Mouse (Mus musculus): ENCODE data around the gene Rab8b. TPM values are rescaled to one million over a fixed set of nuclear protein-coding genes. Genes with fewer than 3 reads are reported as not detected.
A peak's percentile ranks its signal among the peaks of the same experiment; 100 is the strongest.

The Rab8b gene
- total and polyA plus RNA-seq, 2 experiments from 2014 or later, result 25.9 to 27.1 TPM

GRCm38 (mm10) chr9:66855865-66856264 is 63.6 kb downstream of the Rab8b start:
- Histone ChIP-seq H3K9ac (replicated peaks; ENCODE audit: low read length) (no peak overlapping the region), H3K9me3 (ENCODE audit: low read length) (no peaks in the 10 kb centered on the region), H3K4me3 (ENCODE audit: low read length) (no peak overlapping the region), H3K4me1 (ENCODE audit: insufficient read depth, low read length) (peaks cover under 1% of the 10 kb centered on the region; the same call in 1 of the 2 replicates), H3K27ac (no peak overlapping the region; the same call in 1 of the 2 replicates), H3K36me3 (ENCODE audit: insufficient read depth, low read length) (0 out of 2 replicates have a peak, but pooled peaks cover 9% of the 10 kb centered on the region), H3K4me2 (ENCODE audit: low read depth, low read length) (no peak overlapping the region), H3K27me3 (ENCODE audit: insufficient read depth, low read length) (no peaks in the 10 kb centered on the region)
- no peak for TF ChIP-seq CTCF (IDR thresholded peaks at IDR 0.05; ENCODE audit: low read depth)
- WGBS, result 73% methylated on average over 7 of the region's 7 CpGs
- DNase-seq (ENCODE audit: low spot score), result no peak
- ATAC-seq, result no peak

- TF ChIP-seq CTCF (IDR thresholded peaks at IDR 0.05; ENCODE audit: low read depth), result no peak
- H3K36me3 ChIP-seq (ENCODE audit: insufficient read depth, low read length), result peaks cover 11% of the 10 kb centered on the region
- no peaks in the 10 kb centered on the region for H3K9me3 ChIP-seq (ENCODE audit: low read length)
- no peak overlapping the region for H3K27ac ChIP-seq
- no peaks in the 10 kb centered on the region for H3K27me3 ChIP-seq (ENCODE audit: insufficient read depth, low read length)
- no peak for DNase-seq (ENCODE audit: low spot score)
- no peak overlapping the region for H3K4me3 ChIP-seq (ENCODE audit: low read length)
- H3K4me2 ChIP-seq (ENCODE audit: low read depth, low read length), result no peak overlapping the region
- H3K4me1 ChIP-seq (ENCODE audit: insufficient read depth, low read length), result no peaks in the 10 kb centered on the region
- WGBS, result 29% methylated on average over 6 of the region's 6 CpGs
- H3K9ac ChIP-seq (replicated peaks; ENCODE audit: low read length), result no peak overlapping the region
- no peak for ATAC-seq
Measured at GRCm38 (mm10) chr9:66852592-66852991, 66.9 kb downstream of the Rab8b start.

GRCm38 (mm10) chr9:66850966-66851365 is 68.5 kb downstream of the Rab8b start:
- no peak overlapping the region for H3K9ac ChIP-seq (replicated peaks; ENCODE audit: low read length)
- ATAC-seq, result no peak
- H3K36me3 ChIP-seq (ENCODE audit: insufficient read depth, low read length), result peaks cover 21% of the 10 kb centered on the region
- no peaks in the 10 kb centered on the region for H3K9me3 ChIP-seq (ENCODE audit: low read length)
- no peak for TF ChIP-seq CTCF (IDR thresholded peaks at IDR 0.05; ENCODE audit: low read depth)
- WGBS, result 71% methylated on average over 5 of the region's 5 CpGs
- no peak overlapping the region for H3K4me2 ChIP-seq (ENCODE audit: low read depth, low read length)
- no peaks in the 10 kb centered on the region for H3K4me1 ChIP-seq (ENCODE audit: insufficient read depth, low read length)
- no peak for DNase-seq (ENCODE audit: low spot score)
- no peak overlapping the region for H3K4me3 ChIP-seq (ENCODE audit: low read length)
- H3K27ac ChIP-seq, result no peak overlapping the region
- no peaks in the 10 kb centered on the region for H3K27me3 ChIP-seq (ENCODE audit: insufficient read depth, low read length)

DNA sequence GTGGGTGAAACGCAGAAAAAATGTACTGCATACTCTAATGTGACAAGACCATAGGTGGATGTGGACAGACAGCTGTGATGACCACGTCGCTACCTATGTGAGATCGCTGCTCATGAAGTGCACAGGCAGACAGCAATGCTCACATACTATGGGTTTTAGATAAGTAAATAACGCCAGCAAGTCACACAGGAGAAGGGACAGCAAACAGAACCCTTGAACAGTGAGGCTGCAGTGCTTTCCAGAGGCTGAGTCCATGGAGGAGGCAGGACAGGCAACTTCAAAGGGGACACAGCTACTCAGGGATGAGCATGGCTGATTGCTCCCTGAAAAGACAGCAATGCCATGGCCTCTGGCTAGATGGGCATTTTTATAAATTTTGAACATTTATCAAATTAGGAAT is 72.7 kb downstream of the Rab8b start:
- no peak overlapping the region for H3K27ac ChIP-seq
- no peaks in the 10 kb centered on the region for H3K27me3 ChIP-seq (ENCODE audit: insufficient read depth, low read length)
- ATAC-seq, result no peak
- 92% methylated on average over 5 of the region's 5 CpGs for WGBS
- no peak overlapping the region for H3K4me3 ChIP-seq (ENCODE audit: low read length)
- H3K4me1 ChIP-seq (ENCODE audit: insufficient read depth, low read length), result no peaks in the 10 kb centered on the region
- no peak for DNase-seq (ENCODE audit: low spot score)
- no peak overlapping the region for H3K9ac ChIP-seq (replicated peaks; ENCODE audit: low read length)
- H3K36me3 ChIP-seq (ENCODE audit: insufficient read depth, low read length), result peaks cover 22% of the 10 kb centered on the region
- TF ChIP-seq CTCF (IDR thresholded peaks at IDR 0.05; ENCODE audit: low read depth), result no peak
- no peaks in the 10 kb centered on the region for H3K9me3 ChIP-seq (ENCODE audit: low read length)
- no peak overlapping the region for H3K4me2 ChIP-seq (ENCODE audit: low read depth, low read length)

GRCm38 (mm10) chr9:66835097-66835480 is 84.4 kb downstream of the Rab8b start:
- peak; percentile 47 for TF ChIP-seq CTCF (IDR thresholded peaks at IDR 0.05; ENCODE audit: low read depth)
- H3K4me3 ChIP-seq (ENCODE audit: low read length), result peak overlapping the region; percentile 61
- peak overlapping the region; percentile 54; the same call in 1 of the 2 replicates for H3K27ac ChIP-seq
- no peaks in the 10 kb centered on the region for H3K27me3 ChIP-seq (ENCODE audit: insufficient read depth, low read length)
- peak overlapping the region; percentile 63 for H3K9ac ChIP-seq (replicated peaks; ENCODE audit: low read length)
- WGBS, result under 1% methylated on average over 24 of the region's 24 CpGs
- H3K36me3 ChIP-seq (ENCODE audit: insufficient read depth, low read length), result no peaks in the 10 kb centered on the region
- peak overlapping the region; percentile 76 for H3K4me2 ChIP-seq (ENCODE audit: low read depth, low read length)
- DNase-seq (ENCODE audit: low spot score), result no peak
- H3K4me1 ChIP-seq (ENCODE audit: insufficient read depth, low read length), result peaks cover 4% of the 10 kb centered on the region; the same call in 1 of the 2 replicates
- H3K9me3 ChIP-seq (ENCODE audit: low read length), result no peaks in the 10 kb centered on the region
- ATAC-seq, result peak; percentile 87

- Histone ChIP-seq H3K9me3 (ENCODE audit: low read length) (no peaks in the 10 kb centered on the region), H3K9ac (replicated peaks; ENCODE audit: low read length) (peak within 1 kb of the TSS; percentile 63), H3K4me2 (ENCODE audit: low read depth, low read length) (peak within 1 kb of the TSS; percentile 76), H3K4me3 (ENCODE audit: low read length) (peak within 1 kb of the TSS; percentile 61), H3K4me1 (ENCODE audit: insufficient read depth, low read length) (peaks cover 4% of the 10 kb centered on the region; the same call in 1 of the 2 replicates), H3K27ac (peak within 1 kb of the TSS; percentile 55), H3K36me3 (ENCODE audit: insufficient read depth, low read length) (no peaks in the 10 kb centered on the region), H3K27me3 (ENCODE audit: insufficient read depth, low read length) (no peaks in the 10 kb centered on the region)
- no peak for TF ChIP-seq CTCF (IDR thresholded peaks at IDR 0.05; ENCODE audit: low read depth)
- ATAC-seq (peak; percentile 100), DNase-seq (ENCODE audit: low spot score) (peak; percentile 99)
- 1% methylated on average over 57 of the region's 58 CpGs for WGBS
Measured at GRCm38 (mm10) chr9:66834318-66835096, 85.0 kb downstream of the Rab8b start, which contains the start of gene Aph1c. Gene Aph1c (minus strand): TSS chr9:66834726.

DNA sequence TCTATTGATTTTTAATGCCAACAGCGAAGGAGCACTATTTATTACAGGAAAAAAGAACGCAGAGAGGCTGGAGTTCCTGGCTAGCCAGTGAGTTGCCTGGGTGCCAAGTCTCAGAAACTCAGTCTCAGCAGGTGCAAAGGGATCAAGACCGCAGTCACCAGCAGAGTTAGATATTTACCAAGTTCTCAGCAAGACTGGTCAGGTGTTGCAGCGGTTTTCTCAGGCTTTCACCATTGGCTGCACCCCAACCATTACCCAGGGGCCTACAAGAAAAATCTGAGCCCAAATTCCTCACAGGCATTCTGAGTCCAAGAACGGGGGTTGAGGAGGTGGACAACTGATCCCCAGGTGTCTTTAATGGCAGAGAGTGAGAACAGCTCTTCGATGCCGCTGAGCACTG is 85.6 kb downstream of the Rab8b start:
- ATAC-seq (no peak), DNase-seq (ENCODE audit: low spot score) (peak; percentile 19)
- Histone ChIP-seq H3K27ac (peak overlapping the region; percentile 55), H3K36me3 (ENCODE audit: insufficient read depth, low read length) (no peaks in the 10 kb centered on the region), H3K4me1 (ENCODE audit: insufficient read depth, low read length) (peaks cover 4% of the 10 kb centered on the region; the same call in 1 of the 2 replicates), H3K4me3 (ENCODE audit: low read length) (peak overlapping the region; percentile 61), H3K9ac (replicated peaks; ENCODE audit: low read length) (peak overlapping the region; percentile 63), H3K9me3 (ENCODE audit: low read length) (no peaks in the 10 kb centered on the region), H3K4me2 (ENCODE audit: low read depth, low read length) (peak overlapping the region; percentile 76), H3K27me3 (ENCODE audit: insufficient read depth, low read length) (no peaks in the 10 kb centered on the region)
- TF ChIP-seq CTCF (IDR thresholded peaks at IDR 0.05; ENCODE audit: low read depth), result no peak
- WGBS, result 18% methylated on average over 7 of the region's 7 CpGs

Data from hindbrain, postnatal 0 days (tissue).